Mouse (Mus musculus) heart, adult 9 months (tissue): ENCODE measurements around the gene Naaa.

ENCODE experiments used
- DNase-seq, 2 experiments: peaks; one replicate each; pipeline ENCODE4 v3.0.0; 2022; ENCODE audit warnings: low spot score in 2 of 2

The Naaa gene

GRCm38 (mm10) chr5:92263761-92264359 lies 14.1 kb downstream of the Naaa start:
- peak; percentile 64 to 80 for DNase-seq

- no peak for DNase-seq
Measured at GRCm38 (mm10) chr5:92262646-92263045, 15.3 kb downstream of the Naaa start.

- no peak for DNase-seq
Measured at GRCm38 (mm10) chr5:92256218-92256617, 21.8 kb downstream of the Naaa start, which contains the start of gene Ppef2. TSS of gene Ppef2 (minus strand) at chr5:92256278.

- DNase-seq = no peak
Measured at GRCm38 (mm10) chr5:92254476-92254875, 23.5 kb downstream of the Naaa start.

GRCm38 (mm10) chr5:92252797-92253343 lies 25.1 kb downstream of the Naaa start:
- DNase-seq = no peak

GRCm38 (mm10) chr5:92252031-92252430 lies 25.9 kb downstream of the Naaa start:
- no peak for DNase-seq

- no peak for DNase-seq
Measured at GRCm38 (mm10) chr5:92248614-92249013, 29.4 kb downstream of the Naaa start.

GRCm38 (mm10) chr5:92245483-92245882 lies 32.5 kb downstream of the Naaa start:
- DNase-seq = no peak

GRCm38 (mm10) chr5:92244900-92245299 lies 33.1 kb downstream of the Naaa start:
- DNase-seq = no peak

GRCm38 (mm10) chr5:92240769-92241168 lies 37.2 kb downstream of the Naaa start:
- DNase-seq = no peak

- peak in 1 of 2 experiments; percentile 51 for DNase-seq
Measured at GRCm38 (mm10) chr5:92239333-92240232, 38.4 kb downstream of the Naaa start.

- no peak for DNase-seq
Measured at GRCm38 (mm10) chr5:92234939-92235557, 42.9 kb downstream of the Naaa start.

GRCm38 (mm10) chr5:92233366-92233765 lies 44.6 kb downstream of the Naaa start:
- DNase-seq = no peak

GRCm38 (mm10) chr5:92231836-92232235 lies 46.1 kb downstream of the Naaa start:
- no peak for DNase-seq

GRCm38 (mm10) chr5:92230306-92230705 lies 47.7 kb downstream of the Naaa start:
- no peak for DNase-seq

- no peak for DNase-seq
Measured at GRCm38 (mm10) chr5:92229514-92229913, 48.5 kb downstream of the Naaa start.

GRCm38 (mm10) chr5:92228776-92229175 lies 49.2 kb downstream of the Naaa start:
- DNase-seq = no peak

- no peak for DNase-seq
Measured at GRCm38 (mm10) chr5:92227782-92228181, 50.2 kb downstream of the Naaa start.

GRCm38 (mm10) chr5:92220287-92220902 lies 57.6 kb downstream of the Naaa start:
- DNase-seq = no peak

GRCm38 (mm10) chr5:92219826-92220225 lies 58.1 kb downstream of the Naaa start:
- DNase-seq = no peak

GRCm38 (mm10) chr5:92218915-92219793 lies 58.8 kb downstream of the Naaa start:
- no peak for DNase-seq
